In genomic region chr14:25341848-25342427, GRCm38 (mm10) we compare ENCODE assay signal across 20 mouse cellular contexts.
DNase-seq lines count a peak whose midpoint lies in the region; ATAC-seq and TF ChIP-seq lines count a peak whose summit lies in the region.
"Had no signal": no experiment of that assay in that cellular context is flagged by ENCODE, and none has a peak within 500 bp of the region (broad histone marks: within the 10 kb centered on the region; RNA-seq: fewer than 3 reads in every experiment).

No protein-coding gene starts in this region.

- H3K9ac ChIP-seq in heart, embryonic 13.5 days: no peak overlapping the region
- no peak overlapping the region for H3K9ac ChIP-seq in midbrain, embryonic 11.5 days (ENCODE audit: low read length)
- no peak overlapping the region for H3K9ac ChIP-seq in midbrain, postnatal 0 days (replicated peaks; ENCODE audit: low read length, poor library complexity, severe bottlenecking)
- H3K9ac ChIP-seq: forebrain, embryonic 13.5 days; liver, embryonic 12.5 days; lung, embryonic 14.5 days; midbrain, embryonic 12.5 days; neural tube, embryonic 13.5 days had no signal

- no peak overlapping the region for H3K4me3 ChIP-seq in heart, embryonic 13.5 days
- no peak overlapping the region for H3K4me3 ChIP-seq in midbrain, embryonic 11.5 days (ENCODE audit: low read depth, low read length)
- no peak overlapping the region for H3K4me3 ChIP-seq in midbrain, postnatal 0 days (ENCODE audit: low read depth, low read length)
- H3K4me3 ChIP-seq in small intestine, adult 2 months (ENCODE audit: low read depth, low read length): no peak overlapping the region
- H3K4me3 ChIP-seq: forebrain, embryonic 13.5 days; liver, embryonic 12.5 days; midbrain, embryonic 12.5 days; neural tube, embryonic 13.5 days had no signal

- peak overlapping the region; percentile 21; the same call in 1 of the 2 replicates for H3K27ac ChIP-seq in heart, embryonic 13.5 days (replicated peaks)
- no peak overlapping the region for H3K27ac ChIP-seq in midbrain, embryonic 11.5 days (ENCODE audit: low read depth, low read length)
- no peak overlapping the region for H3K27ac ChIP-seq in midbrain, postnatal 0 days (ENCODE audit: low read depth, low read length)
- peak overlapping the region; percentile 57 for H3K27ac ChIP-seq in small intestine, adult 2 months (ENCODE audit: insufficient read depth, low read depth, low read length)
- H3K27ac ChIP-seq: liver, embryonic 12.5 days; macrophage; midbrain, embryonic 12.5 days; neural tube, embryonic 13.5 days had no signal

- H3K27me3 ChIP-seq in heart, embryonic 13.5 days (replicated peaks): no peaks in the 10 kb centered on the region
- no peaks in the 10 kb centered on the region for H3K27me3 ChIP-seq in midbrain, embryonic 11.5 days (ENCODE audit: control insufficient read depth, insufficient read depth, low read length)
- no peaks in the 10 kb centered on the region for H3K27me3 ChIP-seq in midbrain, postnatal 0 days (ENCODE audit: insufficient read depth, low read length)
- H3K27me3 ChIP-seq in small intestine, adult 2 months (ENCODE audit: control insufficient read depth, insufficient read depth, low read length): no peaks in the 10 kb centered on the region
- H3K27me3 ChIP-seq: forebrain, embryonic 13.5 days; liver, embryonic 12.5 days; midbrain, embryonic 12.5 days; neural tube, embryonic 13.5 days had no signal

- no peak for TF ChIP-seq CTCF in midbrain, postnatal 0 days (IDR thresholded peaks at IDR 0.05)
- no peak for TF ChIP-seq CTCF in small intestine, adult 2 months (IDR thresholded peaks at IDR 0.05; ENCODE audit: extremely low read depth, insufficient read length, insufficient replicate concordance, low read depth, low read length)

- whole genome bisulfite sequencing in heart, embryonic 13.5 days: 48% methylated on average over 9 of the region's 9 CpGs
- 73% methylated on average over 9 of the region's 9 CpGs for WGBS in midbrain, embryonic 11.5 days
- 75% methylated on average over 9 of the region's 9 CpGs for WGBS in midbrain, postnatal 0 days
- 60% methylated on average over 9 of the region's 9 CpGs for WGBS in small intestine, adult 2 months

- ATAC-seq in heart, embryonic 13.5 days (ENCODE audit: extremely low read depth, insufficient number of reproducible peaks, low FRiP score, low TSS enrichment): no peak
- no peak for ATAC-seq in midbrain, embryonic 11.5 days (ENCODE audit: low FRiP score)
- no peak for ATAC-seq in midbrain, postnatal 0 days (ENCODE audit: low FRiP score)
- ATAC-seq: forebrain, embryonic 13.5 days; hindbrain, embryonic 16.5 days; liver, embryonic 12.5 days had no signal

- H3K9me3 ChIP-seq in heart, embryonic 13.5 days: no peaks in the 10 kb centered on the region
- no peaks in the 10 kb centered on the region for H3K9me3 ChIP-seq in midbrain, embryonic 11.5 days (ENCODE audit: control insufficient read depth, low read length)
- no peaks in the 10 kb centered on the region for H3K9me3 ChIP-seq in midbrain, postnatal 0 days (ENCODE audit: low read length)
- H3K9me3 ChIP-seq: forebrain, embryonic 13.5 days; liver, embryonic 12.5 days; midbrain, embryonic 12.5 days; neural tube, embryonic 13.5 days had no signal

- DNase-seq in adrenal gland, adult (ENCODE audit: inconsistent age in 2 of 2, low spot score in 1 of 2): peak; percentile 47 to 87
- DNase-seq in adrenal gland, adult 18-20 months (ENCODE audit: low spot score in 2 of 2): no peak
- DNase-seq in heart, adult 18-20 months: no peak
- peak; percentile 69 for DNase-seq in midbrain, embryonic 11.5 days (ENCODE audit: low spot score, missing footprints)
- no peak for DNase-seq in midbrain, postnatal 0 days (ENCODE audit: low spot score)
- DNase-seq in spleen, adult 12 weeks (ENCODE audit: low spot score): no peak
- DNase-seq: cerebellum, adult 8-10 months; heart, postnatal 14 days; kidney, adult 2 months; kidney, postnatal 25 days; right cerebral cortex, adult 18-20 months had no signal

- H3K4me1 ChIP-seq in heart, embryonic 13.5 days: peaks cover 74% of the 10 kb centered on the region
- H3K4me1 ChIP-seq in midbrain, embryonic 11.5 days (ENCODE audit: control insufficient read depth, insufficient read depth, low read length): peaks cover 13% of the 10 kb centered on the region
- no peaks in the 10 kb centered on the region for H3K4me1 ChIP-seq in midbrain, postnatal 0 days (ENCODE audit: insufficient read depth, low read length)
- peaks cover 38% of the 10 kb centered on the region for H3K4me1 ChIP-seq in small intestine, adult 2 months (ENCODE audit: control insufficient read depth, insufficient read depth, insufficient read length, low read length)

- TF ChIP-seq POLR2A in small intestine, adult 2 months (IDR thresholded peaks at IDR 0.05; ENCODE audit: low read depth, low read length): no peak

- no peak overlapping the region for H3K4me2 ChIP-seq in heart, embryonic 13.5 days
- no peak overlapping the region for H3K4me2 ChIP-seq in midbrain, embryonic 11.5 days
- no peak overlapping the region for H3K4me2 ChIP-seq in midbrain, postnatal 0 days (ENCODE audit: low read depth, low read length, poor library complexity, severe bottlenecking)
- H3K4me2 ChIP-seq: forebrain, embryonic 13.5 days; liver, embryonic 12.5 days; lung, embryonic 14.5 days; midbrain, embryonic 12.5 days; neural tube, embryonic 13.5 days had no signal

- no peaks in the 10 kb centered on the region for H3K36me3 ChIP-seq in heart, embryonic 13.5 days
- no peaks in the 10 kb centered on the region for H3K36me3 ChIP-seq in midbrain, embryonic 11.5 days (ENCODE audit: control insufficient read depth, insufficient read depth, low read length)
- no peaks in the 10 kb centered on the region for H3K36me3 ChIP-seq in midbrain, postnatal 0 days (ENCODE audit: insufficient read depth, low read length)
- no peaks in the 10 kb centered on the region for H3K36me3 ChIP-seq in small intestine, adult 2 months (ENCODE audit: control insufficient read depth, insufficient read depth, low read length)
- H3K36me3 ChIP-seq: liver, embryonic 12.5 days; midbrain, embryonic 12.5 days; neural tube, embryonic 13.5 days had no signal

Comparison
In these comparisons a context has a peak if more than half of its experiments do, and no peak if none do; other contexts are left out.
1. DNase-seq: peak in adrenal gland, adult (2 of 2) and midbrain, embryonic 11.5 days (single experiment); none in adrenal gland, adult 18-20 months (0 of 2), heart, adult 18-20 months (0 of 2), midbrain, postnatal 0 days (single experiment) and spleen, adult 12 weeks (single experiment).
2. H3K27ac ChIP-seq: peak in heart, embryonic 13.5 days (single experiment) and small intestine, adult 2 months (single experiment); none in midbrain, embryonic 11.5 days (single experiment) and midbrain, postnatal 0 days (single experiment).